ENCODE assay signal across 8 mouse cellular contexts in the genomic region with DNA sequence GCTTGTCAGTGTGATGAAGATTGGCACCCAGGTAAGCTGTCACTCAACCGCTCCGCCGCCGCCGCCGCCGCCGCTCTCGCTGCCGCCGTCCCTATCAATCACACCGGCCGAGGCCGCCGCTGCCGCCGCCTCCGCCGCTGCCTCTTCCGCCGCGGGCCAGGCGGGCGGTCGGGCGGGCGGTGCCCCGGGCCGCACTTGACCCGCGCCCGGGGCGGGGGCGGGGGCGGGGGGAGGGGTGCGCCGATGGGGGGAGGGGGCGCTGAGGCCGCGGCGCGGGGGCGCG. TPM values are rescaled to one million over a fixed set of nuclear protein-coding genes. Genes with fewer than 3 reads are reported as not detected.
DNase-seq lines count a peak whose midpoint lies in the region; ATAC-seq and TF ChIP-seq lines count a peak whose summit lies in the region.

No protein-coding gene starts in this region.

- no peaks in the 10 kb centered on the region for H3K36me3 ChIP-seq in heart, postnatal 0 days (replicated peaks; ENCODE audit: control insufficient read depth, insufficient read depth, low read length)
- H3K36me3 ChIP-seq in MEL (ENCODE audit: control insufficient read depth in 1 of 2, insufficient read depth in 2 of 2, low read length in 2 of 2): peaks cover 0 to 26% of the 10 kb centered on the region in 2 experiments; a peak in 2 of 4 replicates
- H3K36me3 ChIP-seq in hindbrain, embryonic 10.5 days: no peaks in the 10 kb centered on the region
- H3K36me3 ChIP-seq in midbrain, embryonic 11.5 days (ENCODE audit: control insufficient read depth, insufficient read depth, low read length): no peaks in the 10 kb centered on the region

- intact Hi-C loops in heart, postnatal 36 days (cut with DNase I): loop anchor here (2.0 kb wide), 1 partner anchor 52 kb away; no protein-coding TSS in a partner anchor

- no peak for TF ChIP-seq EP300 in heart, postnatal 0 days (IDR thresholded peaks at IDR 0.05; ENCODE audit: low read depth)
- no peak for TF ChIP-seq EP300 in MEL (IDR thresholded peaks at IDR 0.05; ENCODE audit: low read depth in 1 of 2, low read length in 2 of 2)

- peak overlapping the region; percentile 98 for H3K27ac ChIP-seq in heart, postnatal 0 days (ENCODE audit: low read depth)
- peak overlapping the region; percentile 66 for H3K27ac ChIP-seq in MEL (ENCODE audit: control insufficient read depth, low read depth, low read length)
- peak overlapping the region; percentile 97 for H3K27ac ChIP-seq in hindbrain, embryonic 10.5 days
- peak overlapping the region; percentile 91 for H3K27ac ChIP-seq in midbrain, embryonic 11.5 days (ENCODE audit: low read depth, low read length)

- no peak for TF ChIP-seq RAD21 in MEL (IDR thresholded peaks at IDR 0.05; ENCODE audit: low read depth, low read length)

- TF ChIP-seq CTCF in heart, postnatal 0 days (IDR thresholded peaks at IDR 0.05; ENCODE audit: low read depth): no peak
- TF ChIP-seq CTCF in MEL (IDR thresholded peaks at IDR 0.05 in 2 of 3, conservative IDR thresholded peaks at IDR 0.05 in 1 of 3; ENCODE audit: control insufficient read depth in 1 of 3, insufficient read depth in 1 of 3, low read depth in 2 of 3, low read length in 3 of 3, poor library complexity in 1 of 3, severe bottlenecking in 1 of 3): no peak

- peak overlapping the region; percentile 76 for H3K4me3 ChIP-seq in heart, postnatal 0 days (ENCODE audit: low read depth, low read length)
- H3K4me3 ChIP-seq in MEL (ENCODE audit: control insufficient read depth in 1 of 2, insufficient read depth in 1 of 2, low read depth in 2 of 2, low read length in 2 of 2): peak overlapping the region; percentile 78 to 87; a peak in 3 of 4 replicates
- peak overlapping the region; percentile 85 for H3K4me3 ChIP-seq in hindbrain, embryonic 10.5 days
- peak overlapping the region; percentile 79 for H3K4me3 ChIP-seq in midbrain, embryonic 11.5 days (ENCODE audit: low read depth, low read length)

- H3K9me3 ChIP-seq in heart, postnatal 0 days (replicated peaks; ENCODE audit: control insufficient read depth, low read length): no peaks in the 10 kb centered on the region
- no peaks in the 10 kb centered on the region for H3K9me3 ChIP-seq in MEL (replicated peaks; ENCODE audit: insufficient read depth, low read length)
- H3K9me3 ChIP-seq in hindbrain, embryonic 10.5 days: no peaks in the 10 kb centered on the region
- H3K9me3 ChIP-seq in midbrain, embryonic 11.5 days (ENCODE audit: control insufficient read depth, low read length): no peaks in the 10 kb centered on the region

- TF ChIP-seq POLR2A in MEL (IDR thresholded peaks at IDR 0.05; ENCODE audit: control insufficient read depth in 1 of 2, insufficient read depth in 1 of 2, low read depth in 1 of 2, low read length in 2 of 2, poor library complexity in 1 of 2): peak in 1 of 2 experiments; percentile 18; a peak in 1 of 4 replicates

- no peaks in the 10 kb centered on the region for H3K27me3 ChIP-seq in heart, postnatal 0 days (ENCODE audit: control insufficient read depth, insufficient read depth, low read length)
- H3K27me3 ChIP-seq in MEL (ENCODE audit: control insufficient read depth in 1 of 2, insufficient read depth in 2 of 2, low read length in 2 of 2): no peaks in the 10 kb centered on the region
- H3K27me3 ChIP-seq in hindbrain, embryonic 10.5 days (ENCODE audit: insufficient read depth, poor library complexity, severe bottlenecking): no peaks in the 10 kb centered on the region
- H3K27me3 ChIP-seq in midbrain, embryonic 11.5 days (ENCODE audit: control insufficient read depth, insufficient read depth, low read length): no peaks in the 10 kb centered on the region

- H3K4me1 ChIP-seq in heart, postnatal 0 days (ENCODE audit: control insufficient read depth, insufficient read depth): peaks cover 28% of the 10 kb centered on the region
- peaks cover 0 to 26% of the 10 kb centered on the region in 2 experiments; a peak in 3 of 4 replicates for H3K4me1 ChIP-seq in MEL (ENCODE audit: control insufficient read depth in 1 of 2, insufficient read depth in 2 of 2, low read length in 2 of 2)
- H3K4me1 ChIP-seq in hindbrain, embryonic 10.5 days (replicated peaks): peaks cover 37% of the 10 kb centered on the region
- peaks cover 32% of the 10 kb centered on the region for H3K4me1 ChIP-seq in midbrain, embryonic 11.5 days (ENCODE audit: control insufficient read depth, insufficient read depth, low read length)

- 1% methylated on average over 14 of the region's 44 CpGs for WGBS in heart, postnatal 0 days
- 1% methylated on average over 40 of the region's 44 CpGs for WGBS in hindbrain, embryonic 10.5 days
- 2% methylated on average over 11 of the region's 44 CpGs for WGBS in midbrain, embryonic 11.5 days

- H3K9ac ChIP-seq in heart, postnatal 0 days (replicated peaks; ENCODE audit: low read depth, low read length): peak overlapping the region; percentile 93
- H3K9ac ChIP-seq in MEL (ENCODE audit: control insufficient read depth, low read depth, low read length, poor library complexity, severe bottlenecking): peak overlapping the region; percentile 91
- peak overlapping the region; percentile 92 for H3K9ac ChIP-seq in midbrain, embryonic 11.5 days (ENCODE audit: low read length)

- H3K4me2 ChIP-seq in heart, postnatal 0 days (ENCODE audit: low read depth, low read length): peak overlapping the region; percentile 81
- peak overlapping the region; percentile 92 for H3K4me2 ChIP-seq in midbrain, embryonic 11.5 days

- DNase-seq in heart, postnatal 0 days (ENCODE audit: low spot score): no peak
- no peak for DNase-seq in heart, postnatal 36 days
- DNase-seq in MEL (ENCODE audit: low read depth, low spot score): no peak
- no peak for DNase-seq in hindbrain, embryonic 10.5 days (ENCODE audit: low spot score)
- DNase-seq in midbrain, embryonic 11.5 days (ENCODE audit: low spot score, missing footprints): no peak
- DNase-seq in cerebellum, postnatal 10 days: no peak
- no peak for DNase-seq in ovary, postnatal 10 days (ENCODE audit: low spot score)
- DNase-seq in thymus, postnatal 25 days: no peak

- H3K79me2 ChIP-seq in MEL (ENCODE audit: control insufficient read depth, insufficient read depth, low read length, poor library complexity): peaks cover 39% of the 10 kb centered on the region

- ATAC-seq in heart, postnatal 0 days (ENCODE audit: insufficient read depth, low read depth): no peak
- no peak for ATAC-seq in midbrain, embryonic 11.5 days (ENCODE audit: low FRiP score)

TF ChIP-seq in MEL, 35 proteins besides CTCF, POLR2A, EP300 and RAD21:
- no peak for TF ChIP-seq RCOR1 (IDR thresholded peaks at IDR 0.05; ENCODE audit: low read depth, low read length)
- TF ChIP-seq MYC (IDR thresholded peaks at IDR 0.05; ENCODE audit: low read depth, low read length): no peak
- TF ChIP-seq ZNF384 (IDR thresholded peaks at IDR 0.05; ENCODE audit: low read depth, low read length): no peak
- TF ChIP-seq NELFE (IDR thresholded peaks at IDR 0.05; ENCODE audit: low read depth, low read length): peak; percentile 10; the same call in 1 of the 2 replicates
TF ChIP-seq in MEL: peak in this region for 1.

RNA-seq across cellular contexts. Expression of a gene that starts 0.3 kb away (rescaled TPM):
- 17.2 and 74.0 TPM in 2 replicates for total RNA-seq in heart, postnatal 0 days (2014; rRNA removed; ENCODE audit: low replicate concordance)
- 8.2 and 8.7 TPM in 2 replicates for polyA plus RNA-seq in heart, postnatal 0 days (2015; fragmentation: Nextera tagmentation; extraction: Ambion mirVana)
- 1 to 10 TPM; 9.4 to 10.0 TPM for total RNA-seq in heart, postnatal 36 days (2021)
- total RNA-seq in MEL (2012; rRNA removed): 13.2 and 16.1 TPM in 2 replicates
- 10 to 100 TPM; 13.6 to 34.1 TPM for polyA plus RNA-seq in MEL (2012; ENCODE audit: insufficient read depth in 1 of 2, insufficient read length in 2 of 2, low read depth in 1 of 2, low replicate concordance in 2 of 2, missing spikeins in 1 of 2)
- 21.1 and 24.8 TPM in 2 replicates for polyA plus RNA-seq in hindbrain, embryonic 10.5 days (2016; fragmentation: Nextera tagmentation; extraction: Ambion mirVana)
- polyA plus RNA-seq in midbrain, embryonic 11.5 days (2014; fragmentation: Nextera tagmentation; extraction: Ambion mirVana): 22.4 and 22.7 TPM in 2 replicates

RNA-seq across cellular contexts. Expression of a gene that starts 44.9 kb away (rescaled TPM):
- total RNA-seq in heart, postnatal 0 days (2014; rRNA removed; ENCODE audit: low replicate concordance): 592 and 689 TPM in 2 replicates
- polyA plus RNA-seq in heart, postnatal 0 days (2015; fragmentation: Nextera tagmentation; extraction: Ambion mirVana): 1,214 and 1,242 TPM in 2 replicates
- 1,000 to 10,000 TPM; 1,294 to 1,573 TPM for total RNA-seq in heart, postnatal 36 days (2021)
- 189 and 198 TPM in 2 replicates for total RNA-seq in MEL (2012; rRNA removed)
- polyA plus RNA-seq in MEL (2012; ENCODE audit: insufficient read depth in 1 of 2, insufficient read length in 2 of 2, low read depth in 1 of 2, low replicate concordance in 2 of 2, missing spikeins in 1 of 2): 1,000 to 10,000 TPM in 1 of 2 experiments, 100 to 1,000 TPM in 1; 158 to 1,046 TPM
- polyA plus RNA-seq in hindbrain, embryonic 10.5 days (2016; fragmentation: Nextera tagmentation; extraction: Ambion mirVana): 261 and 297 TPM in 2 replicates
- 239 and 249 TPM in 2 replicates for polyA plus RNA-seq in midbrain, embryonic 11.5 days (2014; fragmentation: Nextera tagmentation; extraction: Ambion mirVana)

RNA-seq across cellular contexts. Expression of a gene that starts 45.0 kb away (rescaled TPM):
- total RNA-seq in heart, postnatal 0 days (2014; rRNA removed; ENCODE audit: low replicate concordance): 19.9 and 30.8 TPM in 2 replicates
- polyA plus RNA-seq in heart, postnatal 0 days (2015; fragmentation: Nextera tagmentation; extraction: Ambion mirVana): 10.4 and 11.0 TPM in 2 replicates
- total RNA-seq in heart, postnatal 36 days (2021): 1 to 10 TPM; 7.0 to 8.1 TPM
- total RNA-seq in MEL (2012; rRNA removed): 104 and 118 TPM in 2 replicates
- polyA plus RNA-seq in MEL (2012; ENCODE audit: insufficient read depth in 1 of 2, insufficient read length in 2 of 2, low read depth in 1 of 2, low replicate concordance in 2 of 2, missing spikeins in 1 of 2): 100 to 1,000 TPM in 1 of 2 experiments, not detected in 1; 109 TPM
- polyA plus RNA-seq in hindbrain, embryonic 10.5 days (2016; fragmentation: Nextera tagmentation; extraction: Ambion mirVana): 60.8 and 68.0 TPM in 2 replicates
- polyA plus RNA-seq in midbrain, embryonic 11.5 days (2014; fragmentation: Nextera tagmentation; extraction: Ambion mirVana): 35.4 and 39.4 TPM in 2 replicates
